In the genomic region with DNA sequence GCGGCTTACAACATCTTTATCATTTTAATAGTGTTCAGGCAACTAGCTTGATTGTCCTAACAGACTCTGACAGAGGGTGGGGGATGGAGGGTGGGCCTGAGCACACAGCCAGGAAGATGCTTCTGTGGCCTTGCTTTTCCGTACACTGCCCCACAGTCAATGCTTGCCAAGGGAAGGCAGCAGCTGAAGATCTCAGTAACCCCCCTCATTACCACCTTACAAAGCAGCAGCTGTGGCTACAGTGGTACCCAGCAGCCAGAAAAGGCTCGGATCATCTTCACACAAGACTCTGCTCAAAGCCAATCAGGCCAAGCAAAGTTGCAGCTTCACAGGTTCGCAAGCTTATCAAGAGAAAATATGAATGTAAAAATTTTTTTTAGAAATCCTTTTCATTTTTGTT, we compare ENCODE assay signal across 21 mouse cellular contexts. TPM values are rescaled to one million over a fixed set of nuclear protein-coding genes. Genes with fewer than 3 reads are reported as not detected.
A peak's percentile ranks its signal among the peaks of the same experiment; 100 is the strongest.
DNase-seq lines count a peak whose midpoint lies in the region; ATAC-seq and TF ChIP-seq lines count a peak whose summit lies in the region.
"Had no signal": no experiment of that assay in that cellular context is flagged by ENCODE, and none has a peak within 500 bp of the region (broad histone marks: within the 10 kb centered on the region; RNA-seq: fewer than 3 reads in every experiment).

No protein-coding gene starts in this region.

- WGBS in hindbrain, embryonic 16.5 days, result 56% methylated on average over 4 of the region's 4 CpGs
- WGBS in hindbrain, embryonic 14.5 days, result 64% methylated on average over 4 of the region's 4 CpGs
- WGBS in forebrain, embryonic 14.5 days, result 75% methylated on average over 4 of the region's 4 CpGs
- WGBS in forebrain, postnatal 0 days, result 52% methylated on average over 4 of the region's 4 CpGs
- WGBS in midbrain, embryonic 16.5 days, result 48% methylated on average over 4 of the region's 4 CpGs

- no peak overlapping the region for H3K4me2 ChIP-seq in hindbrain, embryonic 16.5 days (ENCODE audit: low read length)
- H3K4me2 ChIP-seq in hindbrain, embryonic 14.5 days (replicated peaks), result no peak overlapping the region
- H3K4me2 ChIP-seq in forebrain, embryonic 14.5 days (ENCODE audit: low read length), result no peak overlapping the region
- H3K4me2 ChIP-seq in forebrain, postnatal 0 days (ENCODE audit: low read depth), result no peak overlapping the region
- H3K4me2 ChIP-seq in midbrain, embryonic 16.5 days (ENCODE audit: low read length), result no peak overlapping the region
- H3K4me2 ChIP-seq: liver, embryonic 13.5 days; stomach, embryonic 15.5 days had no signal

- no peak overlapping the region for H3K9ac ChIP-seq in hindbrain, embryonic 16.5 days (ENCODE audit: low read depth, low read length)
- no peak overlapping the region for H3K9ac ChIP-seq in hindbrain, embryonic 14.5 days
- H3K9ac ChIP-seq in forebrain, embryonic 14.5 days (ENCODE audit: low read length), result no peak overlapping the region
- no peak overlapping the region for H3K9ac ChIP-seq in forebrain, postnatal 0 days
- H3K9ac ChIP-seq in midbrain, embryonic 16.5 days (ENCODE audit: low read depth, low read length), result no peak overlapping the region
- H3K9ac ChIP-seq: liver, embryonic 13.5 days; stomach, embryonic 15.5 days had no signal

- no peak overlapping the region for H3K27ac ChIP-seq in hindbrain, embryonic 16.5 days (ENCODE audit: low read depth, low read length)
- no peak overlapping the region for H3K27ac ChIP-seq in hindbrain, embryonic 14.5 days
- peak overlapping the region; percentile 17; the same call in 1 of the 2 replicates for H3K27ac ChIP-seq in forebrain, embryonic 14.5 days (ENCODE audit: low read depth, low read length)
- H3K27ac ChIP-seq in forebrain, postnatal 0 days (ENCODE audit: low read depth, low read length), result no peak overlapping the region
- peak overlapping the region; percentile 84; the same call in 1 of the 2 replicates for H3K27ac ChIP-seq in midbrain, embryonic 16.5 days (ENCODE audit: low read length)
- H3K27ac ChIP-seq: gastrocnemius, adult 2 months; liver, embryonic 13.5 days; stomach, embryonic 15.5 days had no signal

- peaks cover 20% of the 10 kb centered on the region for H3K4me1 ChIP-seq in hindbrain, embryonic 16.5 days (ENCODE audit: control insufficient read depth, insufficient read depth, low read depth, low read length)
- peaks cover 22% of the 10 kb centered on the region for H3K4me1 ChIP-seq in hindbrain, embryonic 14.5 days (replicated peaks; ENCODE audit: control insufficient read depth, insufficient read depth, low read length)
- H3K4me1 ChIP-seq in forebrain, embryonic 14.5 days (ENCODE audit: control insufficient read depth, insufficient read depth, low read length), result peaks cover 26% of the 10 kb centered on the region
- H3K4me1 ChIP-seq in forebrain, postnatal 0 days (ENCODE audit: insufficient read depth), result peaks cover 18% of the 10 kb centered on the region
- H3K4me1 ChIP-seq in midbrain, embryonic 16.5 days (ENCODE audit: control insufficient read depth, insufficient read depth, low read length), result peaks cover 31% of the 10 kb centered on the region
- H3K4me1 ChIP-seq: liver, embryonic 13.5 days had no signal

- no peak for DNase-seq in hindbrain, embryonic 14.5 days (ENCODE audit: low spot score)
- DNase-seq in forebrain, embryonic 14.5 days (ENCODE audit: low spot score), result peak; percentile 40
- DNase-seq in forebrain, postnatal 0 days, result no peak
- DNase-seq in frontal cortex, postnatal 10 days (ENCODE audit: low spot score in 2 of 2), result no peak
- DNase-seq in embryo, embryonic 9.5 days (ENCODE audit: extremely low spot score), result no peak
- DNase-seq: adrenal gland, adult 8-10 months; cerebellum, adult 9-11 months; gastrocnemius, adult 2 months; kidney, adult 18-20 months; kidney, postnatal 4 days; liver, embryonic 13.5 days; lung, adult 2 months; lung, postnatal 14 days; right cerebral cortex, adult 18-20 months; right cerebral cortex, postnatal 4 days; thymus, postnatal 25 days had no signal

- no peaks in the 10 kb centered on the region for H3K27me3 ChIP-seq in hindbrain, embryonic 16.5 days (replicated peaks; ENCODE audit: control insufficient read depth, insufficient read depth, low read length)
- no peaks in the 10 kb centered on the region for H3K27me3 ChIP-seq in hindbrain, embryonic 14.5 days (ENCODE audit: control insufficient read depth, insufficient read depth, low read length)
- H3K27me3 ChIP-seq in forebrain, embryonic 14.5 days (replicated peaks; ENCODE audit: control insufficient read depth, insufficient read depth, low read length), result no peaks in the 10 kb centered on the region
- no peaks in the 10 kb centered on the region for H3K27me3 ChIP-seq in forebrain, postnatal 0 days (ENCODE audit: insufficient read depth, low read length)
- H3K27me3 ChIP-seq in midbrain, embryonic 16.5 days (ENCODE audit: control insufficient read depth, insufficient read depth, low read depth, low read length), result no peaks in the 10 kb centered on the region
- H3K27me3 ChIP-seq: liver, embryonic 13.5 days; stomach, embryonic 15.5 days had no signal

- peak; percentile 60; the same call in 1 of the 2 replicates for ATAC-seq in hindbrain, embryonic 16.5 days
- no peak for ATAC-seq in hindbrain, embryonic 14.5 days (ENCODE audit: low FRiP score)
- 0 out of 2 replicates have a peak, but pooled peaks have one; percentile 24 for ATAC-seq in forebrain, embryonic 14.5 days
- peak; percentile 56 for ATAC-seq in forebrain, postnatal 0 days
- no peak; the same call in 1 of the 2 replicates for ATAC-seq in midbrain, embryonic 16.5 days
- ATAC-seq: activated CD4-positive, CD25-positive, alpha-beta regulatory T cell, adult 4 months; inflammation-experienced regulatory T-cells, adult 6 months had no signal

- no peaks in the 10 kb centered on the region for H3K36me3 ChIP-seq in hindbrain, embryonic 16.5 days (ENCODE audit: control insufficient read depth, insufficient read depth, low read length)
- no peaks in the 10 kb centered on the region for H3K36me3 ChIP-seq in hindbrain, embryonic 14.5 days (replicated peaks; ENCODE audit: control insufficient read depth, insufficient read depth)
- H3K36me3 ChIP-seq in forebrain, embryonic 14.5 days (ENCODE audit: control insufficient read depth, insufficient read depth, low read length), result no peaks in the 10 kb centered on the region
- H3K36me3 ChIP-seq in forebrain, postnatal 0 days (ENCODE audit: insufficient read depth), result no peaks in the 10 kb centered on the region
- H3K36me3 ChIP-seq in midbrain, embryonic 16.5 days (ENCODE audit: control insufficient read depth, insufficient read depth, low read length), result no peaks in the 10 kb centered on the region
- H3K36me3 ChIP-seq: liver, embryonic 13.5 days; stomach, embryonic 15.5 days had no signal

- no peak overlapping the region for H3K4me3 ChIP-seq in hindbrain, embryonic 16.5 days (ENCODE audit: low read length)
- no peak overlapping the region for H3K4me3 ChIP-seq in hindbrain, embryonic 14.5 days (replicated peaks; ENCODE audit: low read length)
- H3K4me3 ChIP-seq in forebrain, embryonic 14.5 days (ENCODE audit: low read depth, low read length), result no peak overlapping the region
- no peak overlapping the region for H3K4me3 ChIP-seq in forebrain, postnatal 0 days (ENCODE audit: low read depth, low read length)
- no peak overlapping the region for H3K4me3 ChIP-seq in midbrain, embryonic 16.5 days (ENCODE audit: low read depth, low read length)
- H3K4me3 ChIP-seq: gastrocnemius, adult 2 months; liver, embryonic 13.5 days; stomach, embryonic 15.5 days had no signal

- TF ChIP-seq CTCF in forebrain, postnatal 0 days (IDR thresholded peaks at IDR 0.05; ENCODE audit: low read depth), result no peak

- H3K9me3 ChIP-seq in hindbrain, embryonic 16.5 days (ENCODE audit: control insufficient read depth, low read length), result no peaks in the 10 kb centered on the region
- no peaks in the 10 kb centered on the region for H3K9me3 ChIP-seq in hindbrain, embryonic 14.5 days (ENCODE audit: control insufficient read depth, low read length)
- no peaks in the 10 kb centered on the region for H3K9me3 ChIP-seq in forebrain, embryonic 14.5 days (replicated peaks; ENCODE audit: control insufficient read depth, low read length)
- H3K9me3 ChIP-seq in forebrain, postnatal 0 days (ENCODE audit: low read length), result no peaks in the 10 kb centered on the region
- no peaks in the 10 kb centered on the region for H3K9me3 ChIP-seq in midbrain, embryonic 16.5 days (replicated peaks; ENCODE audit: control insufficient read depth, low read length, poor library complexity, severe bottlenecking)
- H3K9me3 ChIP-seq: liver, embryonic 13.5 days; stomach, embryonic 15.5 days had no signal

RNA-seq across cellular contexts. Expression of a gene that starts 37.6 kb away (rescaled TPM):
- polyA plus RNA-seq in hindbrain, embryonic 16.5 days (2015; fragmentation: Nextera tagmentation; extraction: Ambion mirVana), result 40.9 and 51.1 TPM in 2 replicates
- 62.1 and 66.9 TPM in 2 replicates for polyA plus RNA-seq in hindbrain, embryonic 14.5 days (2014; fragmentation: Nextera tagmentation; extraction: Ambion mirVana)
- 41.7 and 50.9 TPM in 2 replicates for polyA plus RNA-seq in forebrain, embryonic 14.5 days (2014; fragmentation: Nextera tagmentation; extraction: Ambion mirVana)
- total RNA-seq in forebrain, postnatal 0 days (2014; rRNA removed), result 177 and 237 TPM in 2 replicates
- 36.2 and 50.4 TPM in 2 replicates for polyA plus RNA-seq in forebrain, postnatal 0 days (2015; fragmentation: Nextera tagmentation; extraction: Ambion mirVana)
- polyA plus RNA-seq in midbrain, embryonic 16.5 days (2015; fragmentation: Nextera tagmentation; extraction: Ambion mirVana), result 48.6 and 51.2 TPM in 2 replicates
- polyA plus RNA-seq: activated CD4-positive, CD25-positive, alpha-beta regulatory T cell, adult 4 months had no signal

Comparison
In these comparisons a context has a peak if more than half of its experiments do, and no peak if none do; other contexts are left out.
1. ATAC-seq: peak in hindbrain, embryonic 16.5 days (single experiment), forebrain, embryonic 14.5 days (single experiment) and forebrain, postnatal 0 days (single experiment); none in hindbrain, embryonic 14.5 days (single experiment) and midbrain, embryonic 16.5 days (single experiment).
2. H3K27ac ChIP-seq: peak in forebrain, embryonic 14.5 days (single experiment) and midbrain, embryonic 16.5 days (single experiment); none in hindbrain, embryonic 16.5 days (single experiment), hindbrain, embryonic 14.5 days (single experiment) and forebrain, postnatal 0 days (single experiment).